Mouse (Mus musculus) megakaryocyte, embryonic 14.5 days (primary cell): ENCODE measurements at regions not wholly inside any gene's neighbourhood (a gene's known extent, or its start where the extent isn't known, plus 50 kb on each side); places are given as distances from the start of the nearest gene placed in this dataset.

Source experiments
- H3K27me3 ChIP-seq: replicated peaks from 2 replicates; pipeline ENCODE3; 2012; ENCODE audit warnings: inconsistent platforms
- H3K36me3 ChIP-seq: replicated peaks from 2 replicates; pipeline ENCODE3; 2012; ENCODE audit warnings: low read length, inconsistent platforms, mixed read lengths
- H3K4me1 ChIP-seq: 2 replicates; pipeline ENCODE4 v1.6.1; 2012; ENCODE audit warnings: inconsistent platforms
- H3K4me3 ChIP-seq: replicated peaks from 2 replicates; pipeline ENCODE3; 2012; ENCODE audit warnings: moderate library complexity, mild to moderate bottlenecking, inconsistent platforms
- H3K9me3 ChIP-seq: 2 replicates; pipeline ENCODE4 v1.6.1; 2012; ENCODE audit warnings: inconsistent platforms
- FLI1 ChIP-seq: IDR thresholded peaks from 2 replicates; pipeline ENCODE4 v1.6.1; 2012; ENCODE audit warnings: low read length, inconsistent platforms, mixed read lengths
- GATA1 ChIP-seq: IDR thresholded peaks from 3 replicates; pipeline ENCODE4 v1.6.1; 2012; ENCODE audit warnings: mixed read lengths, low read length, inconsistent platforms, borderline replicate concordance

- no peak overlapping the region for H3K4me3 ChIP-seq
- H3K4me1 ChIP-seq: no peaks in the 10 kb centered on the region; the same call in 1 of the 2 replicates
- TF ChIP-seq GATA1: no peak
- TF ChIP-seq FLI1: no peak
- H3K9me3 ChIP-seq: peaks cover 21% of the 10 kb centered on the region
- H3K36me3 ChIP-seq: no peaks in the 10 kb centered on the region
- peaks cover 57% of the 10 kb centered on the region for H3K27me3 ChIP-seq
Measured at GRCm38 (mm10) chr4:149829964-149830363, 55.9 kb upstream of the Slc25a33 start.

- no peak overlapping the region for H3K4me3 ChIP-seq
- no peaks in the 10 kb centered on the region; the same call in 1 of the 2 replicates for H3K4me1 ChIP-seq
- H3K36me3 ChIP-seq: no peaks in the 10 kb centered on the region
- TF ChIP-seq FLI1 (no peak), GATA1 (no peak)
- peaks cover 52% of the 10 kb centered on the region for H3K27me3 ChIP-seq
- peaks cover 21% of the 10 kb centered on the region for H3K9me3 ChIP-seq
Measured at GRCm38 (mm10) chr4:149827784-149828183, 53.7 kb upstream of the Slc25a33 start.
